Mouse (Mus musculus): Measurements from ENCODE around the gene Gata3. TPM values are rescaled to one million over a fixed set of nuclear protein-coding genes. Genes with fewer than 3 reads are reported as not detected.

The Gata3 gene
- total RNA-seq (2023) = 0.32 and 1.0 TPM in 2 replicates

DNA sequence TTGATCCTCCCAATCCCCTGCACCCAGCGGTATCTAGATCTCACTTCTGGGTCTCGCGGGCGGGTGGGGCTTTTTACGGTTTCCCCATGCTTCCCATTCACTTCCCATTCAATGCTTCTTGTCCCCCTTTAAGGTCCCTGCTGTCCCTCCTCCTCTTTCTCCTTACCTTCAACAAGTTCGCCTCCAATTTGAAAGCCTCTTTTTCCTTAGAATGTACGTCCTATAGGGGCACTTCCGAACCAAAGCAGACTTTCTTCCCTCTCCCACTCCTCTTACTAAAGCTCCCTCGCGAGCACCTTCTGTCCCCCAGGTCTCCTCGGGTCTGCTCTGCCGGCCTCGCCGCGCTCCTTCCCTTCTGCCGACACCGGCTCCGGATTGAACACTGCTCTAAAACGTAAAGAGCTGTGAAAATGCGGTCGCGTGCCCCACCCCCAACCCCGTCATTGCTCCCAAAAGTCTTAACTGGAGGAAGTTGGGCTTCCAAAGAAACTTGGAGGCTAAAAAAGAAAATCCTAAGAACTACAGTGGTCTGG is at the start of gene Gata3:
TSS of gene Gata3 (minus strand) at position 384 of the 533 bp plus-strand sequence.

DNA sequence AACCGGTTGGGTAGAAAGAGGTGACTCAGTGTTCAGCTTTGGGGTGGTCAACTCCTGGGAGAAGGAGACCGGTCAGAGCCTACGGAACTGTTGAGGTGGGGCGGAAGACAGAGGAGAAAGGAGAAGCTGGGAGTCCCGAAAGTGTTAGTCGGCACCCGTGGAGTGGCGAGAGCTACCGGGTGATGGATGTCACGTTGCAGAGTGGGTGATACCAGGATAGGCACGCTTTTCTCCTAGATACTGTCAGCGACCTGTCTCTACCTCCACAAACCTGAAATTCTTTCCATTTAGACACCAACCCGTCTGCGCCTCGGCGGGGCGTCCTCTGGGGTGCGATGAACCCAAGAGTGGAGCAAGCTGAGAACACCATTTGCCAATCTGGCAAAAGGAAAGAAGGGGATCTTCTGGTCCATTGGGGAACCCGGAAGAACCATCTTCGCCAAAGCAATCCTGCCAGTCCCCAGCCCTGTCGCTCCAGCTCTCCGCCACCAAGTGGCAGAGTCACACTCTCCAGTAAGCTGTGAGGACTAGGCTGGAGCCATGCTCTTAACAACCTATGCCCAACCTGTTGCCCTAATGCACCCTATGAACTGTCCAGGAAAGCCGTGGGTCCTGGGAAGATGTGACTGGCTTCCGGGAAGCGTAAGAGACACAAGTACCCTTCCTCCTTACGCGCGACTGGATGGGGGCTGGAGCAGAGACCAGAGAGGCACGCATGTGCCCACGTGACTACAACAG is 752 bp downstream of the Gata3 start, which contains the start of gene 9230102O04Rik:
TSS of gene 9230102O04Rik (minus strand) at position 628 of the 738 bp plus-strand sequence.

DNA sequence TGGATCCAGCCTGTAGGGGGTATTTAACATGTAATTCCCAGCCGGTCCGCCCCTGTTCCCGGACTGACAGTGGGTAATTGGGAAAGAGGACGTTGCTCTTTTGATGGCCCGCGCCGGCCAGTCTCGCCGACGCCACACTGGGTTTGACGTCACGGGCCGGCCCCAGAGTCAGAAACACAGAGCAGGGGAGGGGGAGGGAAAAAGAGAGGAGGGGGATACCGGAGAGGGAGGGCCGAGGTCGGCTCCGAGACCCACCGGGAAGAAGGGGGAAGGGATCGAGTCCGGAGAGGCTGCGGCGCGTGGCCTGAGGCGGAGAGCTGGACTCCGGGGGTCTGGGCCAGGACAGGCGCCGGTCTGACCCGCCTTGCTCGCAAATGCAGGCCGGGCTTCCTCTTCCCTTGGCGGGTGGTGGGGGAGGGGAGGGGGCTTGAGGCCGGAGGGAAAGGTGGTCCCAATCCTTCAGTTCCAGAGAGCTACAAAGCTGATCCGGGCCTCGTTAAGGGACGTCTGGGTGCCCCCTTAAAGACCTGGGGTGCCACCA is 8.7 kb downstream of the Gata3 start, which contains the start of gene 4930412O13Rik:
TSS of gene 4930412O13Rik (plus strand) at position 202 of the 541 bp plus-strand sequence.

Other genes with a start within 250 kb of the Gata3 start
- gene 4930412O13Rik, start 8.8 kb downstream of the Gata3 start, total RNA-seq (2023) = not detected in 2 replicates
- gene 9230102O04Rik, start 494 bp downstream of the Gata3 start, total RNA-seq (2023) = not detected in 2 replicates
- gene Taf3, start 158.6 kb upstream of the Gata3 start, total RNA-seq (2023) = 7.9 TPM in 2 replicates
- gene Atp5c1, start 190.5 kb upstream of the Gata3 start, total RNA-seq (2023) = 92.0 and 99.3 TPM in 2 replicates
- 14.8 and 20.3 TPM in 2 replicates for gene Kin, start 190.6 kb upstream of the Gata3 start, total RNA-seq (2023)
- not detected in 2 replicates for gene Itih2, start 241.4 kb upstream of the Gata3 start, total RNA-seq (2023)

Data from neutrophil, adult 65 days (primary cell).